Mouse (Mus musculus) ES-E14 (cell line): ENCODE results near the gene Polr1d.

Experiments
- CHD2 ChIP-seq: IDR thresholded peaks from 2 replicates; pipeline ENCODE4 v1.6.1; 2014; ENCODE audit warnings: mild to moderate bottlenecking, low read depth, low read length, inconsistent platforms
- HCFC1 ChIP-seq: IDR thresholded peaks from 2 replicates; pipeline ENCODE4 v1.6.1; 2012; ENCODE audit warnings: low read length, inconsistent platforms, borderline replicate concordance; ENCODE audit not compliant: insufficient read depth
- MAFK ChIP-seq: IDR thresholded peaks from 2 replicates; pipeline ENCODE4 v1.6.1; 2014; ENCODE audit warnings: mild to moderate bottlenecking, low read depth, low read length, inconsistent platforms; ENCODE audit not compliant: insufficient read depth
- ZC3H11A ChIP-seq: IDR thresholded peaks from 2 replicates; pipeline ENCODE4 v1.6.1; 2012; ENCODE audit warnings: low read depth, mild to moderate bottlenecking, inconsistent platforms, low read length, borderline replicate concordance
- ZNF384 ChIP-seq: IDR thresholded peaks from 2 replicates; pipeline ENCODE4 v1.6.1; 2012; ENCODE audit warnings: low read depth, low read length, inconsistent platforms

DNA sequence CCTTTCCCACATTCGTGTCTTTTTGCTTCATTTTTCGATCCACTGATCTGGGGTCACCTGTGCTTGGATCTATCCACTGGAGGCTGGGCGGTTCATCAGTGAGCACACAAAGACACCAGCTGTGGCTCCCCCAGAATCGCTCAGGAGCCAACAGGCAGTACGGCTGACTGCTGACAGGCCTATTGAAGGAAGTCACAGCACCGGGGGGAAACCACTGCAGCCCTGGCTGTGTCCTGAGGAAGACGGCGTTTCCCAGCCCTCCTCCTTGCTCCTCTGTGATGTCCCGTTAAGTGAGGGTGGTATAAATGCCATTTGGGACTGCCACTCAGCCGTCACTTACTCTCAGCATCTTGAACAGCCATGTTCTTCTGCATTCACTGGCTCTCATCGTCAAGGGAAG, 30.9 kb upstream of the Polr1d start:
- TF ChIP-seq CHD2 (no peak), MAFK (no peak), ZC3H11A (no peak), ZNF384 (no peak), HCFC1 (no peak)
